Mouse (Mus musculus) lung, adult 18-20 months (tissue): ENCODE measurements around the gene Gm47955.
"Not testable (repeated sequence)": the region's sequence is repeated elsewhere in the genome, so short reads cannot be mapped to it uniquely, and the experiment has no call there.

Experiments
- DNase-seq, 2 experiments: peaks; one replicate each; pipeline ENCODE4 v3.0.0; 2022; ENCODE audit warnings: mixed read lengths in 2 of 2

Gene Gm47955

GRCm38 (mm10) chr1:82959870-82960385, at the start of gene Gm47955:
Gene Gm47955 (plus strand): TSS chr1:82960286.
- no peak for DNase-seq

GRCm38 (mm10) chr1:82913025-82913424, 47.1 kb upstream of the Gm47955 start, which contains the start of gene A030005L19Rik:
Gene A030005L19Rik (plus strand): TSS chr1:82913325.
- DNase-seq: peak in 1 of 2 experiments; percentile 12

GRCm38 (mm10) chr1:82913434-82913833, 46.7 kb upstream of the Gm47955 start:
- not testable (repeated sequence) for DNase-seq

GRCm38 (mm10) chr1:82924650-82925049, 35.4 kb upstream of the Gm47955 start, which contains the start of gene A030014E15Rik:
Gene A030014E15Rik (plus strand): TSS chr1:82924917.
- peak in 1 of 2 experiments; percentile 28 for DNase-seq

GRCm38 (mm10) chr1:82930558-82930957, 29.5 kb upstream of the Gm47955 start:
- peak in 1 of 2 experiments; percentile 44 for DNase-seq

GRCm38 (mm10) chr1:82931326-82931725, 28.8 kb upstream of the Gm47955 start, which contains the start of gene Gm6217:
Gene Gm6217 (minus strand): TSS chr1:82931399.
- not testable (repeated sequence) for DNase-seq

DNA sequence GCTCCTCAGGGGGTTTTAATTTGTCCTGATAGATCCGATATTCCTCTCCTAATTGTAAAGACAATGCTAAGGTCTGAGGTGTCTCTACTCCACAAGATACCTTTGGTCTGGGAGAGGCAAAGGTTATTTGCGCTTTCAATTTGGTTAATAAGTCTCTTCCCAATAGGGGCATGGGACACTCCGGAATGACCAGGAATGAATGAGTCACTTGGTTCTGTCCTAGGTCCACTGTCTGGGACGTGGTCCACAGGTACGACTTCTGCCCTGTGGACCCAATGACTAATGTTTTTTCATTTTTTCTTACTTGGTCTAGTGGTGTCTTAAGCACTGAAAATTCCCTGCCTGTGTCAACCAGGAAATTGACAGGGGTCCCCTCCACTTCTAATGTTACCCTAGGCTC, 21.4 kb upstream of the Gm47955 start:
- DNase-seq: no peak

DNA sequence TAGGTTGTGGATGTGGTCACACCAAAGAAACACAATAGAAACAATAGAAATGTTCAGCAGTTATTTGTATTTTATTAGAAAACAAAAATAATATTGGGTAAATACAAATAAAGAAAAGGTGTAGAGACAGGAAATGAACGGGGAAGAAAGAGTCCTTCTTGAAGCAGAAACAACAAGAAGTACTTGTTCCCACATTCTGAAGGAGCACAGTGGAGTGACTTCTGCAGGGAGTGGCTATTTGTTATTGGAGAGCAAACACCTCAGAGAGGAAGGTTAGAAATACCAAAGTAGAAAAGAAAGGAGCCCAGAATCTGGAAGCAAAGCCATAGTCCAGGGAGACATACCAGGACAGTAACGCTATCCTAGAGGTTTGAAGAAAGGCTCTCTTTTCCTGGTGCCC, 17.6 kb upstream of the Gm47955 start:
- peak; percentile 28 to 49 for DNase-seq

DNA sequence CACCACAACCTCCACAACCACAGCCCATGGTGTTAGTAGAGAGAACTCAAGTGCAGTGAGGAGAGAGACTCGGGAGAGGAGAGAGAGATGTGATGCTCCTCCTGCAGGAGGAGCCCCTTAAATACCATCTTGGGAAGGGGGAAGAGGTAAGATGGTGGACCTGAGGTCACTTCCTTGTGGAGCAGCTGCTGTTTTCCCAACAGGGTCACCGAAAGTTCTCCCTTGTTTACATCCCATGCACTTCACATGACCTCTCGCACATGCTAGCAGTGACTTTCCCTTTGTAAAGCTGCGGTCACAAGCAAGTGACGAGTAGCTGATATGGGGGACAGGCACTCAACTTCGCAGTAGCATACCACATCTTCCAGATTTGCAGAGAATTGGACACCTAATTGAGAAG, 16.8 kb upstream of the Gm47955 start, which contains the start of gene A030003K21Rik:
A030003K21Rik (minus strand) TSS at position 94 of the 400 bp plus-strand sequence.
- DNase-seq: not testable (repeated sequence)

DNA sequence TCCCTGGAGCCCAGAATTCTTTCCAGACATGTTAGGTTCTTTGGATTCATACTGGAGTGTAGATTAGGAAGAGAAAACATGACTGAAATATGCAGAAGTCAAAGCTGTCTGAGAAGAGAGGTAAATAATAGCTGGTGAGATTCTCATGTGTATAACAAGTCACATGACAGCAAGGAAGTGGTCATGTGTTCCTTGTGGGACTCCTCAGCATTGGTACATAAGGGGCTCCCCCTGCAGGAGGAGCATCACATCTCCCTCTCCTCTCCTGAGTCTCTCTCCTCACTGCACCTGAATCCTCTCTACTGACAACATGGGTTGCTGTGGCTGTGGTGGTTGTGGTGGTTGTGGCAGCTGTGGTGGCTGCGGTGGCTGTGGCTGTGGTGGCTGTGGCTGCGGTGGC, 14.1 kb upstream of the Gm47955 start:
- DNase-seq: peak in 1 of 2 experiments; percentile 25

GRCm38 (mm10) chr1:82948601-82949000, 11.5 kb upstream of the Gm47955 start:
- no peak for DNase-seq

GRCm38 (mm10) chr1:82955913-82956312, 4.2 kb upstream of the Gm47955 start, which contains the start of gene Gm7544:
Gene Gm7544 (minus strand): TSS chr1:82956013.
- not testable (repeated sequence) for DNase-seq

DNA sequence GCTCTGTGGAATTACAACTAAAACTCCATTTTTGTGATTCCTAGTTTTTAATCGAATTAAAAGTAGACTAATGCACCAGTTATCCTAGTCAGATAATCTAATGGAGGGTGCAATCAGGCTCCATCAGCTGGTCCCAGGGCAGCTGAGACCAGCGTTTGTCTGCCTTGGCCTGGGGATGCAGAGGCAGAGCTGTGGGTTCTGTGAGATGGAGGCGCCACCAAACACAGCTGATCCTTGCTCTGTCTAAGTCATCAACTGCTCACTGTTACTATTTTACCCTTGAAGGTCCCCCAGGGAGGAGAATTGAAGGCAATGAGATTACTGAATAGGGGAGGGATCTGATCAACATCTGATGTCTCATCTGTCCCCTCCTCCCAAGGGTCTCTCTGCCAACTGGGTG, 6.3 kb downstream of the Gm47955 start:
- DNase-seq: no peak

- peak in 1 of 2 experiments; percentile 24 for DNase-seq
Measured at GRCm38 (mm10) chr1:82972046-82972445, 12.0 kb downstream of the Gm47955 start.

GRCm38 (mm10) chr1:82973244-82973643, 13.2 kb downstream of the Gm47955 start:
- DNase-seq: no peak

- peak; percentile 11 to 39 for DNase-seq
Measured at GRCm38 (mm10) chr1:82973901-82974300, 13.8 kb downstream of the Gm47955 start.

DNA sequence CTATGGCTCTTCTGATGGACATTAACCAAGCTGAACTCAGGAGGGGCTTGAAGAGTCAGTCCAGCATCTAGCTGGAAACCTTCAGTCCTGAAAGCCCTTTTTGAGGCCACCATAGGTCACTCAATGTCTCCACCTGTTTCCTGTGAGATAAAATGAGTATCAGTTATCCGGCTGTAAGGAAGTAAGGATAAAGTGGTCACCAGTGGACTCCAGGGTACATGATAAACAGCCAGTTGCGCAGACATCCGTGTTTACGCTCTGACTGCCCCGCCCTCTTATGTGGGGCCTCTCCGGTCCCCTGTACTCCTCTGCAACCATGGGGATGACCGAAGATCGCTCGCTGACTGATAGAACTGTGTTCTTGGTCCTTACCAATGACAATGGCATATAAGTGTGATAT, 14.3 kb downstream of the Gm47955 start:
- peak; percentile 40 to 61 for DNase-seq

DNA sequence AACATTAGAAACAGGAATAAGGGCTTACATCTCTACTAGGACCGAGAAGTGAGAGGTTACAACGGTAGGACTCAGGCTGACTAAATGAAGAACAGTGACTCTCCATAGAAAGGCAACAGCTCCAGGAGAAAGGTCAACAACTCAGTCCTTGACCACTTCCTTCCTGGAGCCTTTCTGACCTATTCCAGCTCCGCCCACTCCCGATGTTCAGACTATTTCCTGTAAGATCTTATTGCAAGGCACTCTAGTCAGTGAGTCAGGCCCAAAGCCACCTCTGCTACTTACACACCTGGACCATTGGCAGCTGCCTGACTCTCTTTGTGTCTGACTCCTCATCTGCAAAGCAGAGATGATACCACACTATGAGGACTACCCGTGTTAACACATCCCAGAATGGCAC, 15.7 kb downstream of the Gm47955 start:
- peak; percentile 58 to 76 for DNase-seq

DNA sequence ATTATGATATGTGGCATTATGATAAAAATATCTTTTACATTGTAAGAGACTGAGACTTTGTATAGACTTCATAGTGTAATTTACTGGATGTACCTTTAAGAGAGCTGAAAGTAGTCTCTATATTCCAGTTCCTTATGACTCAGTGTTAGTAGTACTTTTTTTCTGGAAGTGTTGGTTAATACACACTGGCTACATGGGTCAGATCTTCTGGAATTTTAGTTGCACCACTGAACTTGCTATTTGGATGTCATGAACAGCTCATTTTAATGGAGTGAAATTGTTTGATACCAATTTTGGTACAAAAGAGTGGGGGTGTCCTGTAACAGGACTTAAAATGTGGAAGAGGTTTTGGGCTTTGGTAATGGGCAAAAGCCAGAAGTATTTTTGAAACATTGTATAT, 17.8 kb downstream of the Gm47955 start:
- DNase-seq: no peak

- no peak for DNase-seq
Measured at GRCm38 (mm10) chr1:82986738-82987137, 26.7 kb downstream of the Gm47955 start.

DNA sequence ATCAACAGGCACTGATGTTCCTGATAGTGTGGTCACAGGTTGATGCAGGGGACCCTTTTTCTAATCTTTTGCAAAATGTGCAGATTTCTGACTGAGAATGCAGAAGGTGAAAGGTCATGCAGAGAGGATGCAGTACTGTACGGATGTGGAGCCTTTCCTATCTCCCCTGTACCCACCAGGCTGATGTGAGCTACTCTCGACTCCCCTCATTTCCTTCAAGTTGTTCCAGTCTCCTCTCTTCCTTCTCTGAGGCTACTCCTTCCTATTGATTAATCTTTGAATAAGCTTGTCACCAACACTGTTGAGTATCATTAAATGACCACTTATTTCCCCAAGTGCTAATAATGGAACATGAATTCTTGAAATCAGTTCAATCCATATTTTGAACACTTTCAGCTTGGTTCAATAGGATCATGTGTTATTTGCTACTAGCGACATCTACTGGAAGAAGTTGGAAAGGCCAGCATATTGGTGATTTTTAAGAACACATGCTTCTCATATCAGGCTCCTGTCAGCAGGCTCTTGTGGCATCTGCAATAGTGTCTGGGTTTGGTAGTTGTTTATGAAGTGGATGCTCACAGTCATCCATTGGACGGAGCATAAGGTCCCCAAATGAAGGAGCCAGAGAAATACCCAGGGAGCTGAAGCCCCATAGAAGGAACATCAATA, 27.6 kb downstream of the Gm47955 start:
- DNase-seq: peak in 1 of 2 experiments; percentile 68

DNA sequence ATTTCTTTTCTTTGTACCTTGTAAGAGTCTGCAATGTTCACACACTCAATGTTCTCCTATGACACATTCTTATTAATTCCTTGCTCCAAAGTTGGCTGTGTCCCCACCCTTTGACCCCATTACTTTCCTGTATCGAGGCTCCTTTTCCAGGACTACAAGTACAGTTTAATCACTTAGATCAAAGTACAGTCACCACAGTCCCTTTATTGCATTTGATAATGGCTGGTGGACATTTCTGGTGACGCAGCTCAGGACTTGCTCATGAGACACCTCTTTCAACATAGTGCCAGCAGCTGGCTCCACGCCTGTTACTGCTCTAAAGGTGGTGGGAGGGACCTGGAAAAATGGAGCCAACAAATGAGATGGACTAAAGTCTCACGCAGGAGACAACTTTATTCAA, 31.0 kb downstream of the Gm47955 start:
- DNase-seq: no peak

DNA sequence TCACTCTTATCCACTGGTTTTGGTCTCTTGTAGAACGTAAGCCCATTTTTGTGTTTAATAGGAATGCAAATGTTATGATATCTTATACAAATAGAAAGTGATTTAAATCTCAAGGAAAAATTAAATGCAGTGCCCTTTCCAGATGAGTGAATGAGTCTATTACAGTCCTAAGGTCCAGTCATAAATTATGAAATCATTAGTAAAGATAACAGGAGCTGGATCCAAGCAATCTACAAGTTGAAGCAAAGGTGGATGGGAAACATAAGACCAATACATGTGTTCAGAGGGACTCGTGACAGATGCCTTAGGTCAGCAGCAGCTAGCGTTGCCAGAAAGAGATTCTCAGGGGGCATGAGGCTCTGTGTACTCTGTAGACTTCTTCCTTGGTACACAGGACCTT, 31.5 kb downstream of the Gm47955 start:
- DNase-seq: no peak

DNA sequence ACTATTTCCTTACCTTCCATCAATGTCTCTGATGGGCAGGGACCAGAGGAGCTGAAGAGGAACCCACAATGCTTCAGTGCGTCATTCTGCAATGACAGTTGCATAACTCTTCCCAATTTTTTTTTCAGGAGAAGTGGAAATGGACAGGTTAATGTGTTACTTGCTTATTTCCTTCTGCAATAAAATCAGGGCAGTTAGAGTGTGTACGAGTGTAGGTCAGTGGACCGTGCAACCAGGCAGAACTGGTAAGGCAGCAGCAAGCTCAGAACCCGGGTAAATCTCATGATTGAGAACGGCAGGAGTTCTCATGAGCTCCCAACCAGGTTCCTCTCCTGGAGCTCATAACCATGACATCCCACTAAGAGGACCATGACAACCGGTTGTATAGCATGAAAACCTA, 32.0 kb downstream of the Gm47955 start:
- DNase-seq: no peak
